Mouse (Mus musculus) spleen, postnatal 36 days (tissue): Measurements from ENCODE around the gene Gm45521.
A peak's percentile ranks its signal among the peaks of the same experiment; 100 is the strongest.

Source experiments
- DNase-seq, 2 experiments: peaks; one replicate each; pipeline ENCODE4 v3.0.0; 2022; ENCODE audit warnings: low spot score in 2 of 2, mixed read lengths in 1 of 2

The Gm45521 gene

DNA sequence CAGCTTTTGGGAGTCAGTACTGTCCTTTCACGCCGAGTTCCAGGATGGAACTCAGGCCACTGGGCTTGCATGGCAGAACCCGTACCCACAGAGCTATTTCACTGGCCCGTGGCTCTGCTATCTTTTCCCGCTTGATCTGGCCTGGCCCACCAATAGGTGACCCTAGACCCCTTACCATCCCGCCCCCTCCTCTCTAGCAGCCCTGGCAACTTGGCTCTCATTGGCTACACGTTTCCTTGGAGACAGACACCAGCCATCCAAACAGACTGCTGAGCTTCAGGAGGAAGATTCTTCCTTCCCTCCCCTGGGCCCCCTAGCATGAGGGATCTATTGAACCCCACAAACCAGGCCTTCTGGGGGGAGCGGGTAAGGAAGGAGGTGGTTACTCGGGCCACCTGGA, at the start of gene Gm45521:
TSS of gene Gm45521 (plus strand) at position 240 of the 400 bp plus-strand sequence.
- no peak for DNase-seq

- DNase-seq: no peak
Measured at GRCm38 (mm10) chr14:7909472-7909871, 47.6 kb upstream of the Gm45521 start.

GRCm38 (mm10) chr14:7913842-7914241, 43.2 kb upstream of the Gm45521 start:
- DNase-seq: peak; percentile 52 to 66

DNA sequence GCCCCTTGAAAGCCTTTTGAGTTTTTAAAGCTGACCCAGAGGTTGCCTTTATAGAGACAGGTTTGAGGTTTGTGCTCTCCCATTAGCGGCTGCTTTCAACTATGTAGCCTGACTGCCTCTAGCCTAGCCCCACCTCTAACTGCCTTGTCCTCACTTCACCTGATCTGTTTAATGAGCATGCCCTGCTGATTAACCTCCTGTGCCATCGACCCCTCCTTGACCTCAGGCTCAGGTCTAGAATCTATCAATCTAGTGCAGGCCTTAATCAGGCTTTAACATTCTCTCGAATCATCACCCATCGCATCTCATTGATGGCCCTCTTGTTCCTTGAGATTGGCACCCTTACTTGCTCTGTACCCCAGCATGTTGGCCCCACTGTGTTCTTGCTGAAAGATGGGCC, 42.6 kb upstream of the Gm45521 start:
- no peak for DNase-seq

DNA sequence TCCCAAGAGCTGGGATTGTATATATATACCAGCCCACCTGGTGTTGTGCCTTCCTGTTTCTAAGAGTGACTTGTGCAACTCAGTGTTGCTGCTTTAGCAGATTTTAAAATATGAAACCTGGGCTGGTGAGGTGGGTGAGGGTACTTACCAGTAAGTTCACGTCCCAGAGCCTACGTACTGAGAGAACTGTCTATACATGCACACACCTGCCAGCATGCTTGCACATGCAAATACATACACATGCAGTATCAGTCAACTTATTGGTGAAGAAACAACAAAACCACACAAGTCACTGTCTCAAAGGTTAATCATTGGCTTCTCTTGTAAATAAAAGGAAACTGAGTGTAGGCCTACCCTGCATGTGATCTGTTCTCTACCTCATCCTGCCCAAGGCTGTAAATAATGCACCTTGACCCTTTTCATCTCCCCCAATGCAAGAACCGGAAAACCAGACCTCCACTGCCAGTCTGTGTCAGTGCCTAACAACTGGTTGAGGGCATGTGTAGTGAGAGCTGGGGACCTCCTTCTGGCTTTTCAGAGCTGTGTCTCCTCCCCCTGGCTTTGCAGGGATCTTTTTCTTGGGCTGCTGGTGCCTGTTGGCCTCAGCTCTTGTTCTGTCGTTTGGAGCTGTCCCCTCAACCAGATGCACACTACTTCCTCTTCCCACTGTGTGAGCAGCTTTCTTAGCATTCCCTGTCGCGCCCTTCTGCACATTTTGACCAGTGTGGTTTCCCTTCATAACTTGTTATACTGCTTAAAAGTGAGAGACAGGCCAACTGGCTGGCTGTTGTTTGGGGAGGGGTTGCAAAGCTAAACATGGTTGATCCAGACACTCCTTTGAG, 38.7 kb upstream of the Gm45521 start:
- DNase-seq: no peak

GRCm38 (mm10) chr14:7919309-7919708, 37.8 kb upstream of the Gm45521 start:
- no peak for DNase-seq

GRCm38 (mm10) chr14:7919921-7920320, 37.2 kb upstream of the Gm45521 start:
- DNase-seq: no peak

DNA sequence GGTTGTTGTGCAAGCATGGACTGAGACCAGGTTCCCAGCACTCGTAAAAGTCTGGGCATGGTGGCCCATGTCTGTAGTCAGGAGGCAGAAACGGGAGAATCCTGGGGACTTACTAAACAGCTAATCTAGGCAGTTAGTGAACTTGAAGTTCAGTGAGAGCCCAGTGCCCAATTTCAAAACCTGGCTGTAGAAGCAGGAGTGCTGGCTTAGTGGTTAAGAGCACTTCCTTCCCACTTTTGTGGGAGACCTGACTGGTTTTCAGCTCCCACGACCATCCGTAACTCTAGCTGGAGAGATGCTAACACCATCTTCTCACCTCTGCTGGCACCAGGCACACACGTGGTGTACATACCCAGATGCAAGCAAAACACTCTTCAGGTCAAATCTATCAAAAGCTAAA, 35.6 kb upstream of the Gm45521 start:
- DNase-seq: no peak

GRCm38 (mm10) chr14:7923635-7924034, 33.5 kb upstream of the Gm45521 start:
- no peak for DNase-seq

- no peak for DNase-seq
Measured at GRCm38 (mm10) chr14:7928362-7928761, 28.7 kb upstream of the Gm45521 start.

DNA sequence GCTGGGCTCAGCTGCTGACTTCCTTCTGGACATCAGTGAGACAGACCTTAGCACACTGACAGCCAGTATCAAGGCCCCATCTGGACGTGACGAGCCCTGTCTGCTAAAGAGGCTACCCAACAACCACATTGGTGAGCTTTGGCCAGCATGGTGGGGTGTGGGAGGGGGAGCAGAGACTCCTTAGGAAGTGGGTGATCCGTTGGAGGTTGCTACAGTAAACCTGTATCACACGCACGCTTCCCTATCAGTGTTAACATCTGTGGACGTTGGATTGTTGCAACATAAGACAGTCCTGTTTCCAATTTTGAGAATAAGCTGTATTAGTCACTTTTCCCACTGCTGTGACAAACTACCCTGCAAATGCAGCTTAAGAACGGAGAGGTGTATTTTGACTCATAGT, 28.1 kb upstream of the Gm45521 start:
- no peak for DNase-seq

- no peak for DNase-seq
Measured at GRCm38 (mm10) chr14:7932151-7932550, 24.9 kb upstream of the Gm45521 start.

DNA sequence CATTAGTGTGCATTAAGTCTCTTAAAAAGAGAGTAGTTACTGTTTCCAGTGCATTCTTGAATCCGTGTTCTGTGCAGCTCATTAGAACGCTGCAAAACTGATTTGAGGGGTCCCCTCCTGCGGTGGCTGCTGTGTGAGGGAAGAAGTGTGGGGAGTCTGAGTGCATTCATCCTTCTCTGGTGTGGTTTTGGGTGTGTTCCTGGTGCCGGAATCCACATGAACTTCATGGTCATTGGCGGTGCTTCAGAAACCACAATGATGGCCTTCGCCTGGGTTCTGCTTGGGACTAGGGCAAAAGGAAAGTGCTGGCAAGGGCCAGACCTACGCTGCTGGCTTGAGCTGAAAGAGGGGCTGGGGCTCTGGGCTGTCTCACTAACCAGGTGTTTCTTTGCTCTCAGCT, 22.9 kb upstream of the Gm45521 start:
- no peak for DNase-seq

DNA sequence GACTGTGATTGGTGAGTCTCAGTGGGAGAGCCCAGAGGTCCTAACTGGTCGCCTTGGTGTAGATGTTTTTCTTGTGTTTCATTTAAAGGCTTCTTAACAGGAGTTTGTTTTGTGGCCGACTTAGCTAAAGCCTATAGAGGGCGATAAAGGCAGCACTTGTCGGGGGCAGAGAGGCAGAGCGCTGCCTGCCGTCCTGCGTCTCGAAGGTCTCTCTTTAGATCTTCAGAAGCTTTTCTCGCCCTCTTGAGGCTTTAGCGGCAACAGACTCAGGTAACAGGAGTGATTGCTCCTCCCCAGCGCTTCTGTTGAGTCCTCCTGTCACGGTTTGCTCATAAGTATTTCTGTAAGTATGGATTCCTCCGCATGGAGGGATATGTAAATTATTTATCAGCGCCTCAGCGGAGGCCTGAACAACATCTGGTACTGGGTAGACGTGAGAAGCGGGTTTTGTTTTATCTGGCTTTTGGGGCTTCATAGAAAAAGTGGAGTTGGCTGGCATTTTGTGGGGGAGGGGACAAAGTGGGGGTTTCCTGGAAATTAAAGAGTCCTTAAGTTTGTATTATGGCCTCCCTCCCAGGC, 19.9 kb upstream of the Gm45521 start:
- DNase-seq: peak in 1 of 2 experiments; percentile 10

- DNase-seq: no peak
Measured at GRCm38 (mm10) chr14:7938809-7939784, 18.0 kb upstream of the Gm45521 start.

- no peak for DNase-seq
Measured at GRCm38 (mm10) chr14:7941413-7941812, 15.7 kb upstream of the Gm45521 start.

- no peak for DNase-seq
Measured at GRCm38 (mm10) chr14:7943101-7943800, 13.8 kb upstream of the Gm45521 start.

- no peak for DNase-seq
Measured at GRCm38 (mm10) chr14:7943801-7944135, 13.3 kb upstream of the Gm45521 start.

DNA sequence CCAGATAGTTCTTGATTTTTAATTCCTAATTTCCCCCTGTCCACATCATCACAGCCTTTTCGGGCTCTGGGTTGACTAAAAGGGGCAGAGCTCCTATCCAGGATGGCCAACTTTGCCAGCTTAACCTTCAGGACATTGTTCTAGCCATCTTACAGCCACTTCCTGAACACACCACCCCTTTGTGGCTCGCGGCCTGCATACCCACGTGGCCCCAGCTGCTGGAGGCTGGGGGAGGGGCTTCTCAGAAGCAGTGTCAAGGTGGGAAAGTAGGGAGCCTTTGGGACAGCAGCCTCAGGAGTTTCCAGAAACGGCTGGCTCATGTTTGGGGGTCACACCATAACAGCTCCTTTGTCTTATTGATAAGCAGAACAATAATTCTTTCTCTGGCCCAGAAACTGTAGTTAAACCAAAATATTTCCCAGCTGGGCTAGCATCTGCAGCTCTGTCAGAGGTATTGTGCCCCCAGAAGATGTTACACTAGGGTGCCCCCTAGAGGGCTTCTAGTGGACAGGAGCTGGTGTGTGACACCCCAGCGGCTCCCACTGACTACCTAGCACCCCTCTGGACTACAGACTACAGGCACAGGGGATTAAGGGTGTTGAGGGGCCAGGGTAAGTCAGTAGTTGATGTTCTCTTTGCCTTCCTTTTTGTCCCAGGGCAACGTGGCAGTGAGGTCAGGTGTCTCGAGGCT, 12.6 kb upstream of the Gm45521 start:
- peak; percentile 21 to 22 for DNase-seq

GRCm38 (mm10) chr14:7945261-7945660, 11.8 kb upstream of the Gm45521 start:
- DNase-seq: no peak

- no peak for DNase-seq
Measured at GRCm38 (mm10) chr14:7951234-7951633, 5.9 kb upstream of the Gm45521 start.
